Mouse (Mus musculus) erythroblast, embryonic 14.5 days (primary cell): ENCODE data around the gene Myof.

Source experiments
- GATA1 ChIP-seq: IDR thresholded peaks from 2 replicates; pipeline ENCODE4 v1.6.1; 2012; ENCODE audit warnings: low read length, inconsistent platforms, mixed read lengths
- TAL1 ChIP-seq: IDR thresholded peaks from 3 replicates; pipeline ENCODE4 v1.6.1; 2012; ENCODE audit warnings: low read length, inconsistent platforms, mixed read lengths

GRCm38 (mm10) chr19:37852056-37852455, 191.3 kb downstream of the Myof start:
- TF ChIP-seq GATA1 (no peak), TAL1 (no peak)
